Mouse (Mus musculus): Measurements from ENCODE around the gene Slc8b1.

- TF ChIP-seq CTCF (conservative IDR thresholded peaks at IDR 0.05; ENCODE audit: insufficient read depth, insufficient read length, low read depth, low read length) (no peak), POLR2A (IDR thresholded peaks at IDR 0.05; ENCODE audit: low read depth, low read length) (no peak)
Observed at GRCm38 (mm10) chr5:120514031-120514677, 3.2 kb downstream of the Slc8b1 start.

All from kidney, adult 2 months (tissue).